Mouse (Mus musculus): ENCODE data around the gene Lpp.

The Lpp gene

DNA sequence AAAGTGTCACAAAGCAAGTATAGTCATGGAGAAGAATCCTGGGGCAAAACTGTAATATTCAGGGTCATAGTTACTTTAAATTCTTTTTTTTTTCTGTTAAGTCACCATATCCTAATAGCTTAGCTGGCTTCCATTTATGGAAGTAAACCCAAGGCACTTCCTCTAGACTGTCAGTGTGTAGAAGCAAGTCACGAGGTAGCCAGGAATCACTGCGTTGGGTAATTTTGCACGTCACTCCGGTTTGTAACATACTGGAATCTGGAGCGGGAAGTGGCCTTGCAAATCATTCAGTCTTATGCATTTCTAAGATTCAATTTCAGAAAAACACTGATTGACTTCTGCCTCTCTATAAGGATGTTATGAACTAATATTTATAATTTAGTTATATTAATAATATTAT lies 232.3 kb downstream of the Lpp start:
- no peak for DNase-seq (ENCODE audit: low spot score)

DNA sequence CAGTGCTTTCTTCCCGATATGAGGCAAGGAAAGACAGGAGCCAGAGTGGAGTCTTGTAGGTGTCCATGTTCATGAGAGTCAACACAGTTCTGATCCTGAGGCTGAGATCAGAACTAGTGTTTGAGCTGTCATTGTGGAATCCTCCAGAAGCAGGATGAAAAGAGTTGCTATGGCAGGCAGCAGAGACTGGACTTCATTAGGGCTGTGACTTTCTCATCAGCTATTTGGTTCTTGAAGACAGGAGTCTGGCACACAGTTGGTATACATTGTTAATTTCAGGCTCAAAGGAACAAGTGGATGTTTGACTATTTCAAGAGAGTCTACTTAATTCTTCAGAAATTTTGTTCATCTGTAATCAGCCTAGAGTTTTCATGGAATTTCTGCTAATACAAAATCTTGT lies 235.5 kb downstream of the Lpp start:
- no peak for DNase-seq (ENCODE audit: low spot score)

DNA sequence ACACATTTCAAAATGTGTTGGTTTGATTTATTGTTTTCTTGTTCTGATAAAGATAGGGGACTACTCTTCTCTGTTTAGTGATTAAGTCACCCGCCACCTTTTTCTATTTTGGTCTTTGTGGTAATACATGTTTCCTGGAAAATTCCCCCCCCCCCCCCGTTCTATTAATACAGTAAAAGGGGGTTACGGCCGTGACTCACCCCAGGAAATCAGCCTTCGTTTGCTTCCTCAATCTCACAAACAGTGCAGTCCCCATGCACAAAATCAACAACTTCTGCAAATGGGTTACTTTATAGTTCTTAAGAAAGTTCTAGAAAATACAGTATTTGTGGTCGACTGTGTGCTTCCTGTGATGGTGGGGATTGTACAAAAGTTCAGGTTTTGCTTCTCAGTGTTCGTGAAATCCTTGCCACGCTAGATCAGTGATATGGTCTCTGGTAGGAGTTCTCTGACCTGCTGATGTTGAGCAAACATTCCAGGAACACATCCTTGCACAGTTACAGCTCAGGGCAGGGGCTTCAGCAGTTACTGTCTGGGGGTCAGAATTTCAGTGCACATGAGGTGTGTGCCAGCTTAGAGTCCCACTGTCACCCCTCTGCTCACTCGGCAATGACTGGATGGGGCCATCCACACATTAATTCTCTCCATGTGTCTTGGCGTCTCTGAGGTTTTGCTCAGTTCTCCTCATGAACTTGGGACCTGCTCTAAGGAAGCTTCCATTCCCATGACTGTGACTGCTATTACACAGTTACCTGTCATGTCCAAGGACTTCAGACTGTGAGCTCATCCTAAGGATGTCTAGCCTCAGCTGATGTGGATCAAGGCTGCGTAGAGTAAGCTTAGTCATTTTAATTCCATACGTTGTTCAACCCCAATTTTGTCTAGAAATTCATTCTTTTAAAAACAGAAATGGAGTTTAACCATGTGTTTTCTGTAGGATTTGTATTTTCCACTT lies 236.2 kb downstream of the Lpp start:
- no peak for DNase-seq (ENCODE audit: low spot score)

DNA sequence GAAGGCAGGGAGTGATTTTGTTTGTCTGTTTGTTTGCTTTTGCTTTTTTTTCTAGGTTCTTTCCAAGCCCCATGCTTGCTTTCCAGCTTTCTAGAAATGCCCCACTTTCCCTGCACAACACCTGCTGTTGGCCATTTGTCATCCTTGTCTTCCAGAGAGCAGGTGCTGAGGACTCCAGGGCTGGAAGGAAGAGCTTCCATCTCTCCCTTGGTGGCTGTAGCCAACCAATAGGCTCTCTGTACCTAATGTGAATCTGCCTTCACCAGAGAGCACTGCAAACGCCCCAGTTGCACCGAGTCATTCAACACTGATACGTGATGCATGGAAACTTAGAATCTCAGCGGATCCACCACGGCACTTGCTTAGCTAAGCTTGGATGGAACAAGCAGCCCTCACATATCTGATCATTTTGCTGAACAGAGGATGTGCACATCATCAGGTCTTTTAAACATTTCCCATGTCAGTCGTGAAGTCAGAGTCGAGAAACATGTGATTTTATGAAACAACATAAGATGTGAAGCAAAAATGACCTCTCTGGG lies 242.1 kb downstream of the Lpp start:
- DNase-seq (ENCODE audit: low spot score): no peak

DNA sequence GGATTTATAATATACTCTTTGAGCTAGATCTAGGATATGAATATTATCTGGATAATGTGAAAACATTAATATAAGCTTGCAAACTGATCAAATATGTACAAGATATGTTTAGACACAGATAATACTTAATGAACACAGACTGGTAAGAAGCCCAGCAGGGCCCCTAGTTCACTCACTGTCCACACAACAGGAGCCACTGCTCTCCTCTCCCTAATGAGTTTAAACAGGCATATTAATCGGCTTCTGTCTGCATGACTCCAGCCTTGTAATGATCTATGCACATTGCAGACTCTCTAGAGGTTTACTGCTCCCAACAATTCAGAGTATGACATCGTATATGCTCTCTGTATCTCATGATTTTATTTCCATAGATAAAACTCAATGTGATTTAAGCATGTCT lies 243.6 kb downstream of the Lpp start:
- DNase-seq (ENCODE audit: low spot score): no peak

DNA sequence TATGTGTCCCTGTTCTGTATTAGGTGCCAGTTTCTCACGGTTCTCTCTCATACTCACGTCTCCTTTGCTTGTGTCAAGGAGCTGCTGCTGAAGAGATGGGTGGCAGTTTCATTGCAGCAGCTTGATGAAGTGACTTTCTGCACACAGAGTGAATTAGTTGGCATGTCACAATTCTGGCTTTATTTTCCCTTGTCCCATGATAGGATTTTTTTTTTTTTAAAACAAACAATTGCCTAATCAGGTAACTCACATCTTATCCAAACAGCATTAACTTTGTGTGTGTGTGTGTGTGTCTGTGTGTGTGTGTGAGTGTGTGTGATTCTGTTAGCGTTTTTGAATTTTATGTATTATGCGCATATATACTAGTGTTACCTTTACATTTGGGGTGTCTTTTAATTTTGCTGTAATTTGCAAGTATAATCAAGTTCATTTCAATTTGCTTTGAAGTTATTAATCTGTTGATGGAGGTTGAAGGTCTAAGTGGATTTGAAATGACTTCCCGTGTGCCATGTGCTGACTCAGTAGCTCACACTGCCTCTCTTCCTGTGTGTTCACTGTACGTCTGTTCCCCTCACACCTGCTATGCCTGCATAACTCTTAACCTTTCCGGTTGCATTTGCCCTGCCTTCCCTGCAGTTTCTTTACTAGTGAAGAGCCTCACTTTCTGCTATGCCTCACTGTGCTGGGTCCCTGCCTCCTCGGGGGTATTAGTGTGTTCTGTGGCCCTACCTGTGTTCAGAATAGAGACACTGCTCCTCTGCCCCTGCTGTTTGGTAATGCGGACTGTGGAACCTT lies 247.9 kb downstream of the Lpp start:
- no peak for DNase-seq (ENCODE audit: low spot score)

DNA sequence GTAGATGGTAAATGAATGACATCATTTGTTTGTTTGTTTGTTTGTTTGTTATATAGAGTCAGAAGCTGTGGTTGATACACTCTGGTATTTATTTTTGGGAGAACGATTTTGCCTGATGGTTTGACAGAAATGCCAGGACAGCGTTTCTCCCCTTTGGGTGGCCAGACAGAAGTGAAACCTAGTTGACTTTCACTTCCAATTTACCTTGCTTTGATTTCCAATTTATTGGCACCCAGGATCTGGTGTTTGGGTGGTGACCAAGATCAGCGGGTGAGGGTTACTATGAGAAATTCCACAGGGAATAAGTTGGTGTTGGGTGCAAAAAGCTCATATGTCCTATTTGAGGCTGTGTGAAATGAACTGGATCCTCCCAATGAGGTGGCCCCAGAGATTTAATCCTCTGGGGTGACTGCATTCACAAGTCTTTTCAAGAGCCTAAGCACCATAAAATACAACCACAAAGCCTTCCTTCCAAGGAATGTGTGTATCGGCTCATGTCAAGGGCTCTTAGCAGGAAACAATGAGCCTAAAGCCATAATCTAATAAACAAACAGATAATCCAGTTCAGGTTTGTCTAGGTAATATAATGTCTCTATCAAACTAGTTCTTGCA lies 249.8 kb downstream of the Lpp start:
- no peak for DNase-seq (ENCODE audit: low spot score)

DNA sequence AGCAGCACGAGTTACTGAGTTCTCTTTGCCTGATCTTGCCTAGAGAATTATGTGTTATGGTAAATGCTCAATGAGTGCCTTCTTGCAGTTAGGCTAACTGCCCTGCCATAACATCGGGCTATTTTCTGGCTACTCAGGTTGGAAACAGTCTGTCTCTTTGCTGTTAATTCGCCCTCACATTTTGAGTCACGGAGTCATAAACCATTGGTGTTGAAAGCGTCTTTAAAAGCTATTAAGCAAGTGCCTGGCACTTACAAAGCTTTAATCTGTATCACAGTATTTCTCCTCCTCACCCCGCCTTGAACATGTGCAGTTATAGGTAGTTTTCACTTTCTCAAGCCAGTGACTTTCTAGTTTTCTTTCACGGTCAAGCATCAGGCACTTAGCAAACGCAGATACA lies 250.8 kb downstream of the Lpp start:
- no peak for DNase-seq (ENCODE audit: low spot score)

DNA sequence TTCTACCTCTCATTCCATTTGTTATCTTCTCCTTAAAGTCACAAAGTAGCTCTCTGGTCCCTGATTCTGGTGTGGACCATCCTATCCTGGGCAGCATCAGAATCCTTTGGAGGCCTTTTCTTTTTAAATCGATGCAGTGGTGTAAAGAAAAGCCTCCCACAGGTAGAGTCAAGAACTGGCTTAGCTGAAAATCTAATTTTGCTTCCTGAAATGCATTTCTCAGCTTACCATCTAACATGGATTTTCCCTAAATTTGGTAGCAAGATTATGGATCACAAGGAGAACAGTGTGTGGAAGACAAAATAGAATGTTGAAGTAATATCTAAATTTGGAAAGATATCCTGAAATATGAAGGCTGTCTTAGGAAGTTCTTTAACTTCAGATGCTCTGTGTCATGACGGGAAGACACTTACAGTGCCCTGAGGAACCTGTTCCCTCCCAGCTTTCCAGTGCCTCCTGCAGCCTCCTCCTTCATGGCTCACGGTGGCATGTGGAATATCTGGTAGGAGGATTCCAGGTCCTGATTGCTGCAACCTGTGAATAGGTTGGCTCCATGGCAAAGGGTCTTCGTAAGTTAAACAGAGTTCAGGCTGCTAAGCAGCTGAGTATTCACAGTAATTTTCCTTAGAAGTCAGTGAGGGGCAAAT lies 251.6 kb downstream of the Lpp start:
- DNase-seq (ENCODE audit: low spot score): no peak

DNA sequence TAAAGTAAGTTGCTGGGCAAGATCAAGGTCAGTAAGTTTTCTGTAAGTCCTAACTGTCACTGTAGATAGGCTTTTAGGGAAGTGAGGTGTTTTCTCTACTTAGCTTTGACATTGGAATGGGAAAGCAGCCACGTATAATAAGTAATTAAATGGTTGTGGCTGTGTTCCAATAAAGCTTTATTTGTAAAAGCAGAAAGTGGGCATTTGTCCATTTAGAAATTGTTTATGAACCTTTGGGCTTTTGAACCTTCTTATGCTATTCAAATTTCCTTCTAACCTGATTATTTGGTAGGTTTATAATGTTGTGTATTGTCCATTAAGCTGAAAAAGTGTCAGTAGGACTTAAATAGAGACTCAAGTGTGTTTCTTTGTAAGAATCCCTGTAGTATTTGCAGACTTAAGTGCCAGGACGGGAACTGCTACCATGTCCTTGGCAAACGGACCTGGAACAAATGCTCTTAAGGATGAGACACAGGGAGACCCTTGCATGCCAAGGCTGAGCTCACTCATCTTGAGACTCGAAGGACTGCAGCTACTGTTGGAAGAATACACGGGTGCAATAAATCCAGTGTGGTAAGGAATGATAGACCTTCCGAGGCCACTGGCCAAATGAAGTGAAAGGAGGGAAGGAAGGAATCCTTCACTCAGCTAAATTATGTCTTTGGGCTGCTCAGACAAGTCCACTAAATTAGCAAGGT lies 252.7 kb downstream of the Lpp start:
- no peak for DNase-seq (ENCODE audit: low spot score)

DNA sequence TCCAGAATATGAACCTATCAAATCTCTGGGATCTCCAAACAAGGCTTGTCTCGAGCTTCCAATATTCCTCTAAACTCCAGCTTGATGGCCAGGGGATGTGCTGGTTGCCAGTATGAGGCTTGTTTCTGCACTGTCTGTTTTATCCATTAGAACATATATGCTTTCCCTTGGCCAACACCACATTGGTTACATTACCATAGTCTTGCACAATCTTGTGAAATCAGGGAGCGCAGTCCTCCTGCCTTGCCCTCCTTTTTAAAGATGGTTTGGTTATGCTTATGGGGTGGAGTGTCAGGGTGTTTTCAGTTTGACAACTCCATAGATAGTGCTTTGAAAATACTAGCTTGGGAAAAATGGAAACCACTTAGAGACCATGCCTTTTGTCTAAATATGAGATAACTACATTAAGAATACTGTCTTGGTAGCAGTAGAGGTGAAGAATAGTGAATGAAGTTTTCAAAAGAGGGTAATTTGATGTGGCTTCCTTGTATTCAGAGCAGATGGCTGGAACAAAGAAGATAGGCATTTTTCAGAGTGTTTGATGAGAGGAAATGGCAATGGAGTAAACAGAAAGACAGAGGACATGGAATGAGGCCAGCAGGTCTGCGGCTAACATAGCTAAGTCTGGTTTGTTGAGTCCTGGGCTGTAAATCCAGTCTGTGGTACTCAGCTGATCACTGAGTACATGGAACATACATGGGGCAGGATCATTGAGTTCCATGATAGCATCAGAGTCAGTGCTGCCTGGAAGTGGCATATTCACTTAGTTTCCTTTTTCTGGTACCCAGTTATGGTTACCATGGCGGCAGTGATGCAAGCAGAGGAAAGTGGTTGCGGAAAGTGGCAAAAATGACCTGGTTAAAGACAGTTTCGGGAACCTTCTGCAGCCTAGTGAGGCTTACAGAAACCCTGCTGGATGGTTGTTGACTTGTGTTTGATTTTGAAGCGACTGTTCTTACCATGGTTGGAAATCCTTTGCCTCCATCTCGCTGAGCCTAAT lies 258.6 kb downstream of the Lpp start:
- no peak for DNase-seq (ENCODE audit: low spot score)

DNA sequence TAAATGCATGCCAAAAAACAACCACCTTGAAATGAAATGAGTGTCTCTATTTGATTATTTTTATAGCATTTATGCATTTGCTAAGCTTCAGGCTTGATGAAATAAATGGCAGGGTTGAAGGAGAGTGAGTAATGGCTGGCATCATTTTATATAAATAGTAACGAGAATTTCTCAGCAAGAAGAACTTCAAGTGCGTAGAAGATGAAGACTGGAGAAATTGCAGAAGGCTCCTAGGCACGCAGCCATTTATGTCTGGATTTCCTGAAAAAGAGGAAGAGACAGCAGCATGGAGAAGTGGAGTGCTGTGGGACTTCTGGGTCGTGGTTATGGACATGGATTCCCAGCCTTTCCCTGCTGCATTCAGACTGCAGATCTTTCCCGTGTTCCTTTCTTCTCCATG lies 259.7 kb downstream of the Lpp start:
- DNase-seq (ENCODE audit: low spot score): no peak

DNA sequence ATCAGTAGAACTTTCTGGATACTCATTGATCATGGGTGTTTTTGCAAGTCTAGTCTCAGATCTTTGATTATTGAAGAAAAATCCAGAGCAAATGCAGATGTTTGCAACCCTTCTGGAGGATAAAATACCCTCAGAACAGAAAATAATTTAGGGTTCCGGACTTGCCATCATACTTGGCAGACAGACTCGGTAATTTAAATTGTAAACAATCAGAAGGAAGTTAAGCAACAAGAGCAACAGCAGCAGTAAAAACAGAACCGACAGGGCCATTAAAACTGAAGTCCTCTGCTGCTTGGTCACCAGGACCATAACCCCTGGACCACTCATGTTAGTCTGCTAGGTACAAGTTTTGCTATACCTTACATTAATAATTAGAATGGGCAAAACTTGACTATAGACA lies 261.8 kb downstream of the Lpp start:
- DNase-seq (ENCODE audit: low spot score): no peak

DNA sequence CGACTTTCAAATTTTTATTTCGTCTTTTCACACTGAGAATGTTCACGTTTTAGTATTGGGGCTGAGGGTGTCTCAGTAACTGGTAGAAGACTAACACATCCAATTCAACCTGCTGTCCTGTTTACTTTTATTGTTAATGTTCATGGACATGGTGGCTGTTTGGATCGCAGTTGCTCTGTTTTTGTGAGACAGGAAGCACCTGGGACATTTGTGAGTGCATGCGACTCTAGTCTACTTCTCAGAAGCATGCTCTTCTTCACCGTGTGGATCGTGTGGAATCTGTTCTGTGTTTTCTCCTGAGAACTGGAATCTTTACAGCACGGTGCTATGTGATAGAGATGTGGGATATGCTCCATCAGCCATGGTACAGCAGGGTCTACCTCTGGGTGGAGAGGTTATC lies 262.7 kb downstream of the Lpp start:
- DNase-seq (ENCODE audit: low spot score): no peak

DNA sequence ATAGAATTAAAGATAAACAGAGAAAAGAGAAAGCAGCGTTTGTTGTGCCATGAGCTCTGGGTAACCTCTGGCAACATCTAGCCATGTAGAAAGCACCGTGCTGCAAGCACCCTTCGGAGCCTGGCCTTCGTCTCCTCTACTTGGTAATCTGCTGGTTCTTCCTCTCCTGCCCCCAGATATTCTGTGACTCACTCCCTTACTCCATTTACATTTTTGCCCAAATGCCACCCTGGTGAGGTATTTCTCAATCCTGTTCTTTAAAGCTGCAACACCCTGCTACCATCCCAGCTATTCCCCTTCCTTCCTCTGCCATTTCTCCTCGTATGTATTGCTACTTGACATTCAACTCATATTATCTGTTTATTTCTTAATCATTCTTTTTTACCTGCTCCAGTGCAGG lies 263.4 kb downstream of the Lpp start:
- DNase-seq (ENCODE audit: low spot score): no peak

DNA sequence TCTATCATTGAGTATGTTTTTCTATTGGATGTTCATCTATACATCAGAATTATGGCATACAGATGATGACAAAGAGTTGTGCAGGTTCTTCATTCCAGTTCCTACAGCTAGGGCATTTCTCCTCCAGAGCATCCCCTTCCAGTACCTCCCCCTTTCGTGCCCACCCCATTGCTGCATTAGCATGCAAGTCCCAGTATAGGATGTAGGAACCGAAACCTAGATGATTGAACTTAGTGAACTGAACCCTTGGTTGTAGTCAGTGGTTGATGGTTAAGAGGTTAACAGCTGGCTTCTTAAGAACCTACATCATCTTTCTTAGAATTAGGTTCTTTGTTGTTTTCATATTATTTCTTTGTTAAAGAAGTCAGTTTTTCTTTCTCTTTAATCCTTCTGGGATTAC lies 265.7 kb downstream of the Lpp start:
- DNase-seq (ENCODE audit: low spot score): no peak

DNA sequence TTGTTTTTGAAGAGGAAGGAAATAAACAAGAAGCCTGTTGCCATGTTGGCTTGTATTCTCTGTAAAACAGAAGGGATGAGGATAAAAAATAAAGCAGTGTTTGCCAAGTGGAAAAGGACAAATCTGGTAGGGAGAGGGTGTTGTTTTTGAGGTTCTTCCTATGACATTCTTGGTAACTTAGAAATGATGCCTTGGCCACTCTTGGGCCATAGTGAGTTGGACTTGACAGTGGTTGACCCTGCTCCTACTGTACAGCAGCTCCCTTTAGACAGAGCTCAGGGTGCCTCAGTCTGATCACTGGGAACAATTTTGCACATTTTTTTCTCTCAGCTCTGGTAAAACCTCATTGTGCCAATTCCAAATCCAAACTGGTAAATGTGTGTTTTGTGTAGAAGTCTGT lies 270.8 kb downstream of the Lpp start:
- no peak for DNase-seq (ENCODE audit: low spot score)

DNA sequence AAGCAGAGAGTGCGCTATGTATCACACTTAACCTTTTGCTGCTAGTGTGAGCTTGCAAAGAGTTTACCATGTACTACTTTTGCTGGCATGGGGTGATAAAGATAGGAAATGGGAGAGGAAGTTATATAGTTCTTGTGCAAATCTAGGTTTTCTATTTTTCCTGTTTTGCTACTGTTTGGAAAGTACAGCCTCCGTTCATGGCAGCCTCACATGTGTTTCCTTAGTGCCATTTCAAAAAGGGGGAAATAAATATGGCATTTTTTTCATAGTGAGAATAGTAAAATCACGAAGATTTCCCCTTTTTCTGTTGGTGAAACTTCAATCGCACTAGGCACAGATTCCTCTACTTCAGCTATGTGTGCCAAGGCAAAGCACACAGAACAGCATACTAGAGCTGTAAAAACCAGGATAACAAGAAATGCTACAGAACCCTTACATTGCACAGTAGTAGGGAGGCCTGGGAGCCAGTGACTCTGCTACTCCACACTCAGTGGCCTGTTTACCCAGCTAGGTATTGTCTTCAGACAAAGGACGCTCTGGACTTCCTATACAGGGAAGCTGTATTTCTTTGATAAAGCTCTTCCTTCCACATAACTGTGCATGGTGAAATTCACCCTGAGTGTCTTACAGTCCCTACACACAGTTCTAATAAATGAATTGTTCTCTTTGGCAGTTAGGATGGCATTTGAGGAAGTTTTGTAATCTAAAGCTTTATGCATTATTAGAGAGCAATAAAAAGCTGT lies 276.6 kb downstream of the Lpp start:
- DNase-seq (ENCODE audit: low spot score): no peak

DNA sequence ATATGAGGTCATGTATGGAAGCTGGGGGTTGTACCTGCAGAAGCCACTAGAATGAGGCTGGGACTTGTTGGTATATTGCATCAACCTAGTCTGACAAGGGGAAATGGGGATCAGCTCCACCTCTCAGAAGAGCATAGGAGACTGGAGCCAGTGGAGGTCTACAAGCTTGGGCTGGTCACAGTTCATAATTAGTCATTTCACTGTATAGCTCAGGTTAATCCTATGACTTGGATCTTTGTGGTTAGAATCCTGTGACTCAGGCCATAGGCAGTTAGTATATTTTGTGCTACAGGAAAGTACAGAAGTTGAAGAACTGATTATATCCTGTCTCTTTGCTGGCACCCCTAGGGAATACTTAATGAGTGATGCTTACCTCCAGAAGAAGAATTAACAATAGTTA lies 285.6 kb downstream of the Lpp start:
- no peak for DNase-seq (ENCODE audit: low spot score)

DNA sequence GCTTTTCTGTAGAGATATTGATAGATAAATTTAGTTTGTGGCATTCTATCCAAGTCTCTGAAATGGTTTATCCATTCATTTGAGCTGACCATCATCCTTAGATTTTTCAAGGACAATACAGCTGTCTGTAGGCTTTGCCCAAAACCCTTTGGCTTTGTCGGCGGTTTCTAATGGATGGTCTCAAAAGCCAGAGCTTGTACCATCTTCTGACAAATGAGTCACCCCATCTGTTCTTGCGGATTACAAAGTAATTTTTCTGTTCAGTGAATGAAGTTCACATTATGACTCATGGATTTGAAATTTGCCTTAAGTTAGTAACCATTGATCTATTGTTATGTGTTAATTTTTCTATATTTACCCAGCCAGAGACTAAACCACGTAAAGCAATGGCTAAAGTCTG lies 301.8 kb downstream of the Lpp start:
- no peak for DNase-seq (ENCODE audit: low spot score)
